Mouse (Mus musculus) cerebellum, adult 9-11 months (tissue): ENCODE results near the gene Zbtb7a.
"Not testable (repeated sequence)": the region's sequence is repeated elsewhere in the genome, so short reads cannot be mapped to it uniquely, and the experiment has no call there.

Source experiments
- DNase-seq: peaks from one replicate; pipeline ENCODE4 v3.0.0; 2022

The Zbtb7a gene

GRCm38 (mm10) chr10:81173132-81173531 lies 38.1 kb downstream of the Zbtb7a start:
- peak; percentile 86 for DNase-seq

- DNase-seq = peak; percentile 92
Measured at GRCm38 (mm10) chr10:81174617-81175344, 39.8 kb downstream of the Zbtb7a start.

- not testable (repeated sequence) for DNase-seq
Measured at GRCm38 (mm10) chr10:81175345-81175701, 40.3 kb downstream of the Zbtb7a start.

GRCm38 (mm10) chr10:81175936-81176465 lies 41.0 kb downstream of the Zbtb7a start:
- no peak for DNase-seq

- DNase-seq = peak; percentile 99
Measured at GRCm38 (mm10) chr10:81176466-81177271, 41.6 kb downstream of the Zbtb7a start, which contains the start of gene Eef2. TSS of gene Eef2 (plus strand) at chr10:81176631.

- peak; percentile 79 for DNase-seq
Measured at GRCm38 (mm10) chr10:81177491-81177925, 42.5 kb downstream of the Zbtb7a start.

GRCm38 (mm10) chr10:81177958-81178712 lies 43.1 kb downstream of the Zbtb7a start:
- peak; percentile 54 for DNase-seq

- peak; percentile 56 for DNase-seq
Measured at GRCm38 (mm10) chr10:81178927-81179326, 43.9 kb downstream of the Zbtb7a start.

GRCm38 (mm10) chr10:81179451-81180342 lies 44.7 kb downstream of the Zbtb7a start:
- DNase-seq = peak; percentile 59

- peak; percentile 59 for DNase-seq
Measured at GRCm38 (mm10) chr10:81180946-81181345, 45.9 kb downstream of the Zbtb7a start.

GRCm38 (mm10) chr10:81181860-81182259 lies 46.8 kb downstream of the Zbtb7a start:
- DNase-seq = peak; percentile 64

- peak; percentile 99 for DNase-seq
Measured at GRCm38 (mm10) chr10:81182336-81183333, 47.6 kb downstream of the Zbtb7a start, which contains the start of gene Dapk3. TSS of gene Dapk3 (plus strand) at chr10:81183005.

- no peak for DNase-seq
Measured at GRCm38 (mm10) chr10:81183805-81184204, 48.8 kb downstream of the Zbtb7a start, which contains the start of gene 4930442H23Rik. TSS of gene 4930442H23Rik (minus strand) at chr10:81183849.

- no peak for DNase-seq
Measured at GRCm38 (mm10) chr10:81184765-81185164, 49.7 kb downstream of the Zbtb7a start.

GRCm38 (mm10) chr10:81187161-81187560 lies 52.1 kb downstream of the Zbtb7a start:
- DNase-seq = no peak

- no peak for DNase-seq
Measured at GRCm38 (mm10) chr10:81189821-81190220, 54.8 kb downstream of the Zbtb7a start.

GRCm38 (mm10) chr10:81190236-81190911 lies 55.4 kb downstream of the Zbtb7a start:
- peak; percentile 70 for DNase-seq

GRCm38 (mm10) chr10:81190912-81191321 lies 55.9 kb downstream of the Zbtb7a start:
- peak; percentile 66 for DNase-seq

- DNase-seq = peak; percentile 66
Measured at GRCm38 (mm10) chr10:81191342-81191982, 56.4 kb downstream of the Zbtb7a start.
